Mouse (Mus musculus): ENCODE measurements around the gene Oas3. TPM values are rescaled to one million over a fixed set of nuclear protein-coding genes. Genes with fewer than 3 reads are reported as not detected.

Gene Oas3
- polyA plus RNA-seq, 1 experiment, result 1.9 TPM

GRCm38 (mm10) chr5:120729319-120729718 is 48.1 kb downstream of the Oas3 start:
- TF ChIP-seq CTCF (IDR thresholded peaks at IDR 0.05; ENCODE audit: low read depth, low read length), result no peak
- Histone ChIP-seq H3K27me3 (ENCODE audit: control insufficient read depth, insufficient read depth, low read length, poor library complexity, severe bottlenecking) (no peaks in the 10 kb centered on the region), H3K4me3 (ENCODE audit: low read depth, low read length) (no peak overlapping the region), H3K9me3 (replicated peaks; ENCODE audit: control insufficient read depth, insufficient read depth, low read length, poor library complexity, severe bottlenecking) (no peaks in the 10 kb centered on the region), H3K36me3 (ENCODE audit: control insufficient read depth, insufficient read depth, low read length, poor library complexity, severe bottlenecking) (no peaks in the 10 kb centered on the region), H3K27ac (ENCODE audit: insufficient read depth, low read length) (no peak overlapping the region), H3K4me1 (ENCODE audit: control insufficient read depth, insufficient read depth, low read length) (peaks cover 5% of the 10 kb centered on the region), H3K9ac (ENCODE audit: low read depth, poor library complexity, severe bottlenecking) (no peak overlapping the region)

DNA sequence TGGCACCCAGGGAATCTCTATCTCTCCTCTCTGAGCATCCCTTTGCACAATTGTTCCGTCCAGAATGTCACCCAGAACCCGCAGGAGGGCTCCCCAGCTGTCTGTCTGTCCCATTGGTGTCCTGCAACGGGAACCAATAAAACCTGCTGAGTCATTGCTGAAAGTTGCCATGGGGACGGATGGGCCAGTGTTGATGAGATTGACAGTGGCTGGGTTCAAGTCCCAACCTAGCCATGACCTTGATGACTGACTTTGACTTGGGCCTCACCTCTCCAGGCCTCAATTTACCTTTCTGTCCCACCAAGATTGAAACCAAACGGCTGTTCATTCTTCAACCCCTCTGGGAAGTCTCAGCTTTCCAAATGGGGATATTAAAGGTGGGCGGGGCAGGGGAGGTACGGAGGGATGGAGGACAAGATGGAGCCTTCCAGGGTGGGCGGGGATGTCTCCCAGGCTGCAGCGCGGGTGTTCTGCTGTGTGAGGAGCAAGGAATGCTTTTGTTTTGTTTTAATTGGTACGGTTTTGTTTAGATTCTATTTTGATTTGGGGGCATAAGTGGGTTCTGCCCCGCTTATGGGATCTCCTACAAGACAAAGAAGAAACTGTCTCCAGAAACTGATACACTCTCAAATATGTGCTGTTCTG is 51.5 kb downstream of the Oas3 start:
- no peak overlapping the region for H3K9ac ChIP-seq (ENCODE audit: low read depth, poor library complexity, severe bottlenecking)
- no peak overlapping the region for H3K4me3 ChIP-seq (ENCODE audit: low read depth, low read length)
- H3K27ac ChIP-seq (ENCODE audit: insufficient read depth, low read length), result peak overlapping the region; percentile 65
- TF ChIP-seq EP300 (IDR thresholded peaks at IDR 0.05; ENCODE audit: insufficient read depth, low read depth, low read length) (peak; percentile 52), CTCF (IDR thresholded peaks at IDR 0.05; ENCODE audit: low read depth, low read length) (no peak)
- H3K4me1 ChIP-seq (ENCODE audit: control insufficient read depth, insufficient read depth, low read length), result no peaks in the 10 kb centered on the region
- H3K9me3 ChIP-seq (replicated peaks; ENCODE audit: control insufficient read depth, insufficient read depth, low read length, poor library complexity, severe bottlenecking), result no peaks in the 10 kb centered on the region
- H3K27me3 ChIP-seq (ENCODE audit: control insufficient read depth, insufficient read depth, low read length, poor library complexity, severe bottlenecking), result no peaks in the 10 kb centered on the region
- no peaks in the 10 kb centered on the region for H3K36me3 ChIP-seq (ENCODE audit: control insufficient read depth, insufficient read depth, low read length, poor library complexity, severe bottlenecking)

DNA sequence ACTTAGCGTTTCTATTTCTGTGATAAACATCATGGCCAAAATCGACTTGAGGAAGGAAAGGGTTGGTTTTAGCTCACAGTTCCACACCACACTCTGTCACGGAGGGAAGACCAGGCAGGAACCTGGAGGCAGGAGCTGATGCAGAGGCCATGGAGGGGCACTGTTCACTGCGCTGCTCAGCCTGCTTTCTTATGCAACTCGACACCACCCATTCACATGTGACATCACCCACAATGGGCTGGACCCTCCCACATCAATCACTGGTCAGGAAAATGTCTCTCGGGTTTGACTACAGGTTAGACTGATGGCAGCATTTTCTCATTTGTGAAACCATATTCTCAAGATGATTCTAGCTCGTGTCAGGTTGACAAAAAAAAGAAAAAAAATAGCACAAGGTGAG is 56.5 kb downstream of the Oas3 start:
- Histone ChIP-seq H3K9me3 (replicated peaks; ENCODE audit: control insufficient read depth, insufficient read depth, low read length, poor library complexity, severe bottlenecking) (no peaks in the 10 kb centered on the region), H3K4me1 (ENCODE audit: control insufficient read depth, insufficient read depth, low read length) (peaks cover 3% of the 10 kb centered on the region), H3K9ac (ENCODE audit: low read depth, poor library complexity, severe bottlenecking) (no peak overlapping the region), H3K27me3 (ENCODE audit: control insufficient read depth, insufficient read depth, low read length, poor library complexity, severe bottlenecking) (no peaks in the 10 kb centered on the region), H3K36me3 (ENCODE audit: control insufficient read depth, insufficient read depth, low read length, poor library complexity, severe bottlenecking) (no peaks in the 10 kb centered on the region), H3K4me3 (ENCODE audit: low read depth, low read length) (no peak overlapping the region), H3K27ac (ENCODE audit: insufficient read depth, low read length) (no peak overlapping the region)
- peak; percentile 32 for TF ChIP-seq POLR2A (IDR thresholded peaks at IDR 0.05; ENCODE audit: insufficient read depth, low read length)
- peak; percentile 79; the same call in 1 of the 2 replicates for TF ChIP-seq EP300 (IDR thresholded peaks at IDR 0.05; ENCODE audit: insufficient read depth, low read depth, low read length)
- TF ChIP-seq CTCF (IDR thresholded peaks at IDR 0.05; ENCODE audit: low read depth, low read length), result peak; percentile 41

- Histone ChIP-seq H3K27me3 (ENCODE audit: control insufficient read depth, insufficient read depth, low read length, poor library complexity, severe bottlenecking) (no peaks in the 10 kb centered on the region), H3K9me3 (replicated peaks; ENCODE audit: control insufficient read depth, insufficient read depth, low read length, poor library complexity, severe bottlenecking) (no peaks in the 10 kb centered on the region), H3K4me3 (ENCODE audit: low read depth, low read length) (no peak overlapping the region), H3K36me3 (ENCODE audit: control insufficient read depth, insufficient read depth, low read length, poor library complexity, severe bottlenecking) (no peaks in the 10 kb centered on the region), H3K27ac (ENCODE audit: insufficient read depth, low read length) (0 out of 2 replicates have a peak overlapping the region, but pooled peaks have one; percentile 33), H3K4me1 (ENCODE audit: control insufficient read depth, insufficient read depth, low read length) (peaks cover 3% of the 10 kb centered on the region), H3K9ac (ENCODE audit: low read depth, poor library complexity, severe bottlenecking) (no peak overlapping the region)
- peak; percentile 69 for TF ChIP-seq CTCF (IDR thresholded peaks at IDR 0.05; ENCODE audit: low read depth, low read length)
- no peak for TF ChIP-seq POLR2A (IDR thresholded peaks at IDR 0.05; ENCODE audit: insufficient read depth, low read length)
Observed at GRCm38 (mm10) chr5:120718600-120719378, 58.7 kb downstream of the Oas3 start.

DNA sequence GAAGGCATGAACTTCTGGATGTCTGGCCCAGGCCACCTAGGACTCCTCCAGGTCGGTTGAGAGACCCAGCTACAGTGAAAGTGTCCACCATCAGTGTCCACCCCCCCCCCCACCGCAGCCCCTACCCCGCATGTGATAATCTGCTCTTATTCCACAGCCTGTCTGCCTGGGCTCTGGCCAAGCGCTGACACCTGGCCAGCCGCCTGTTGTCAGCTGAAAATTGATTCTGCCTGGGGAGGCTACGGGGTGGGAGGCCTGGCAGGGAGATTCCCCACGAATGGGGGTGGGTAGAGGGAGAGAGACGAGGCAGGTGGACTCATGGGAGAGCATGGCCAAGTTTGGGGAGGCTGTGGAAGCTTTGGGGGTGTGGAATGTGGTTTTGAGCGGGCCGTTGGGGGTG is 60.3 kb downstream of the Oas3 start:
- Histone ChIP-seq H3K4me1 (ENCODE audit: control insufficient read depth, insufficient read depth, low read length) (peaks cover 3% of the 10 kb centered on the region), H3K27me3 (ENCODE audit: control insufficient read depth, insufficient read depth, low read length, poor library complexity, severe bottlenecking) (no peaks in the 10 kb centered on the region)
- TF ChIP-seq POLR2A (IDR thresholded peaks at IDR 0.05; ENCODE audit: insufficient read depth, low read length) (no peak), CTCF (IDR thresholded peaks at IDR 0.05; ENCODE audit: low read depth, low read length) (no peak), EP300 (IDR thresholded peaks at IDR 0.05; ENCODE audit: insufficient read depth, low read depth, low read length) (no peak)

DNA sequence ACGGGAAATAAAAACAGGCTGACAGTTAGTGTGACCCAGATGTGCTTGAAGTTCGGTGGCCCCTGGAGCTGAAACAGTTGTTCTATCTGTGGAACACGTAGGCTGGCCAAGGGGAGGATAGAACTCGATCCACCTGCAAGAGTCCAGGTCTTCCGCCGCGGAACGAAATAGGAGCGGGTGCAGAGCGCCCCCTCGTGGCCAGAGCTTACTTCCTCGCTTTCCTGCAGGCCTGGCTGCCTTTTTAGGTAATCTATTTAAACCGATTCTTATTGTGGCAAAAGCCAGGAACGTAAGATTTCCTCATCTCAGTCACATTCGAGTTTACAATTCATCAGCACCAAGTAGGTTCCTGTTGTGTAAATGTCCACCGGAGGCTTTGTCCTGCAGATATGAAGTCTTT is 63.1 kb downstream of the Oas3 start:
- no peaks in the 10 kb centered on the region for H3K9me3 ChIP-seq (replicated peaks; ENCODE audit: control insufficient read depth, insufficient read depth, low read length, poor library complexity, severe bottlenecking)
- H3K36me3 ChIP-seq (ENCODE audit: control insufficient read depth, insufficient read depth, low read length, poor library complexity, severe bottlenecking), result no peaks in the 10 kb centered on the region
- peak overlapping the region; percentile 14; the same call in 1 of the 2 replicates for H3K4me3 ChIP-seq (ENCODE audit: low read depth, low read length)
- H3K9ac ChIP-seq (ENCODE audit: low read depth, poor library complexity, severe bottlenecking), result no peak overlapping the region
- no peak overlapping the region for H3K27ac ChIP-seq (ENCODE audit: insufficient read depth, low read length)
- no peak for TF ChIP-seq POLR2A (IDR thresholded peaks at IDR 0.05; ENCODE audit: insufficient read depth, low read length)
- no peak for TF ChIP-seq EP300 (IDR thresholded peaks at IDR 0.05; ENCODE audit: insufficient read depth, low read depth, low read length)
- TF ChIP-seq CTCF (IDR thresholded peaks at IDR 0.05; ENCODE audit: low read depth, low read length), result peak; percentile 95
- H3K4me1 ChIP-seq (ENCODE audit: control insufficient read depth, insufficient read depth, low read length), result no peaks in the 10 kb centered on the region
- H3K27me3 ChIP-seq (ENCODE audit: control insufficient read depth, insufficient read depth, low read length, poor library complexity, severe bottlenecking), result peaks cover 4% of the 10 kb centered on the region; the same call in 1 of the 2 replicates

More for the DNA sequence above, 60.3 kb downstream of the Oas3 start:
- Histone ChIP-seq H3K9me3 (replicated peaks; ENCODE audit: control insufficient read depth, insufficient read depth, low read length, poor library complexity, severe bottlenecking) (no peaks in the 10 kb centered on the region), H3K4me3 (ENCODE audit: low read depth, low read length) (no peak overlapping the region), H3K36me3 (ENCODE audit: control insufficient read depth, insufficient read depth, low read length, poor library complexity, severe bottlenecking) (no peaks in the 10 kb centered on the region), H3K27ac (ENCODE audit: insufficient read depth, low read length) (no peak overlapping the region), H3K9ac (ENCODE audit: low read depth, poor library complexity, severe bottlenecking) (no peak overlapping the region)
